Mouse (Mus musculus) myocyte (in vitro differentiated cells): ENCODE measurements around the gene Borcs8.

Experiments used
- CEBPB ChIP-seq: IDR thresholded peaks from 2 replicates; pipeline ENCODE4 v1.6.1; 2011; ENCODE audit warnings: mild to moderate bottlenecking, moderate library complexity; ENCODE audit not compliant: poor library complexity, insufficient read depth, severe bottlenecking
- E2F4 ChIP-seq: IDR thresholded peaks from one replicate; pipeline ENCODE4 v1.6.1; 2011; ENCODE audit warnings: mild to moderate bottlenecking, control low read depth, moderate library complexity; ENCODE audit not compliant: insufficient read depth
- MAX ChIP-seq: IDR thresholded peaks from one replicate; pipeline ENCODE4 v1.6.1; 2011; ENCODE audit warnings: low read depth, mild to moderate bottlenecking, control low read depth
- MYOD1 ChIP-seq, 3 experiments: IDR thresholded peaks; one replicate each; pipeline ENCODE4 v1.6.1; 2011; ENCODE audit warnings: control low read depth in 2 of 3, low read depth in 2 of 3, mild to moderate bottlenecking in 2 of 3, moderate library complexity in 1 of 3; ENCODE audit not compliant: insufficient read length in 2 of 3, control insufficient read depth in 1 of 3
- MYOG ChIP-seq, 3 experiments: IDR thresholded peaks; one replicate each; pipeline ENCODE4 v1.6.1; 2011; ENCODE audit warnings: control low read depth in 2 of 3, low read depth in 2 of 3, mild to moderate bottlenecking in 2 of 3; ENCODE audit not compliant: insufficient read length in 2 of 3, control insufficient read depth in 1 of 3, insufficient read depth in 1 of 3
- POLR2A ChIP-seq: IDR thresholded peaks from one replicate; pipeline ENCODE4 v1.6.1; 2011; ENCODE audit warnings: low read depth, mild to moderate bottlenecking, control low read depth, moderate library complexity; ENCODE audit not compliant: insufficient read length
- TCF12 ChIP-seq: IDR thresholded peaks from one replicate; pipeline ENCODE4 v1.6.1; 2011; ENCODE audit warnings: mild to moderate bottlenecking, control low read depth; ENCODE audit not compliant: poor library complexity, insufficient read depth, severe bottlenecking
- USF1 ChIP-seq: IDR thresholded peaks from one replicate; pipeline ENCODE4 v1.6.1; 2011; ENCODE audit warnings: low read depth, mild to moderate bottlenecking, control low read depth, moderate library complexity

DNA sequence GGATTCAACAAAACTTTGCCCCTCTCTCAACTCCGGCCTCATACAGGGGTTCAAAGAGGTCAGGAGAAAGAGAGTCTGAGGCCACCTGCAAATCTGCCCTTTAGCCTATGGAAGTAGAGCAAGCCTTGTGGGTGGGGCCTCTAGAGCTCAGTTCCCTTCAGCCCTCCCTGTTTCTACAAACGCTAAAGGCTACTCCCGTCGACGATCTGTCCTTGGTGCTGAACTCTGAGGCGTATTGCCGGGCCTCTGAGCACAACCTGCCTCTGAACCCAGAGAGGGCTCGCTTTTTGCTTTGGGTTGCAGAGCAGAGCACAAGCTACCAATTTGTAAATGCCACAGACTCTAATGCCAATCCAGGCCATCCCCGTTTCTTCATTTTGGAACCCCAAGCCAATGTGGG, 21.7 kb upstream of the Borcs8 start:
- TF ChIP-seq POLR2A (no peak), USF1 (no peak), MAX (no peak), TCF12 (no peak), CEBPB (no peak), E2F4 (no peak), MYOG (IDR thresholded peaks at IDR 0.05; ENCODE audit: control insufficient read depth in 1 of 3, insufficient read depth in 1 of 3, insufficient read length in 2 of 3, low read depth in 2 of 3) (no peak), MYOD1 (IDR thresholded peaks at IDR 0.05; ENCODE audit: control insufficient read depth in 1 of 3, insufficient read length in 2 of 3, low read depth in 2 of 3) (no peak)
